Mouse (Mus musculus) lung, embryonic 14.5 days (tissue): Measurements from ENCODE around the gene Kremen1. TPM values are rescaled to one million over a fixed set of nuclear protein-coding genes. Genes with fewer than 3 reads are reported as not detected.

ENCODE experiments used
- ATAC-seq: fragments of 200-750 bp; cut with Nextera tagmentation; 2 replicates; pipeline ENCODE4 v1.8.0; 2017; ENCODE audit warnings: mild to moderate bottlenecking, moderate TSS enrichment, moderate library complexity; ENCODE audit not compliant: insufficient read depth
- DNase-seq: peaks from one replicate; pipeline ENCODE4 v3.0.0-alpha.2; 2015
- H3K27ac ChIP-seq: fragments of 300-500 bp; sonication (generic); 2 replicates; pipeline ENCODE4 v1.5.1; 2014; ENCODE audit warnings: low read depth, mild to moderate bottlenecking, moderate library complexity
- H3K27me3 ChIP-seq: fragments of 300-500 bp; sonication (generic); 2 replicates; pipeline ENCODE4 v1.6.1; 2014; ENCODE audit warnings: low read length, control low read depth; ENCODE audit not compliant: insufficient read depth
- H3K36me3 ChIP-seq: fragments of 300-500 bp; sonication (generic); 2 replicates; pipeline ENCODE4 v1.6.1; 2014; ENCODE audit warnings: control low read depth; ENCODE audit not compliant: insufficient read depth
- H3K4me1 ChIP-seq: fragments of 300-500 bp; sonication (generic); 2 replicates; pipeline ENCODE4 v1.6.1; 2014; ENCODE audit warnings: antibody characterized with exemption, control low read depth; ENCODE audit not compliant: insufficient read depth
- H3K4me2 ChIP-seq: fragments of 300-500 bp; sonication (generic); 2 replicates; pipeline ENCODE4 v1.6.1; 2014; ENCODE audit warnings: mild to moderate bottlenecking
- H3K4me3 ChIP-seq: fragments of 300-500 bp; sonication (generic); 2 replicates; pipeline ENCODE4 v1.5.1; 2014; ENCODE audit warnings: low read depth, low read length
- H3K9ac ChIP-seq: fragments of 300-500 bp; sonication (generic); 2 replicates; pipeline ENCODE4 v1.6.1; 2014
- H3K9me3 ChIP-seq: fragments of 300-500 bp; sonication (generic); 2 replicates; pipeline ENCODE4 v1.6.1; 2016; ENCODE audit warnings: low read depth, low read length, control low read depth
- CTCF ChIP-seq: IDR thresholded peaks from 2 replicates; pipeline ENCODE4 v1.5.1; 2016; ENCODE audit warnings: antibody characterized with exemption, low read depth
- WGBS: fragments of 180-500 bp; shearing (Covaris S2); extraction: QIAGEN DNeasy Blood & Tissue Kit; methylation state at CpG from one replicate; pipeline ENCODE4 v1.1.7; 2014; 5-methylcytosine and 5-hydroxymethylcytosine counted together
- polyA plus RNA-seq: library from polyadenylated mRNA; unstranded; fragments of >200 nt; fragmentation: Nextera tagmentation; extraction: Ambion mirVana; gene quantifications from 2 replicates; pipeline ENCODE4 v1.2.1, GENCODE M21; 2014

The Kremen1 gene
- polyA plus RNA-seq, 1 experiment from 2014 or later: 14.5 TPM

- Histone ChIP-seq H3K4me2 (no peak overlapping the region), H3K4me3 (no peak overlapping the region), H3K4me1 (no peaks in the 10 kb centered on the region), H3K36me3 (peaks cover 19% of the 10 kb centered on the region), H3K27me3 (no peaks in the 10 kb centered on the region), H3K9me3 (no peaks in the 10 kb centered on the region), H3K27ac (no peak overlapping the region), H3K9ac (no peak overlapping the region)
- DNase-seq (no peak), ATAC-seq (no peak)
- WGBS: 61% methylated on average over 5 of the region's 5 CpGs
- TF ChIP-seq CTCF: no peak
Observed at GRCm38 (mm10) chr11:5277307-5277971, 16.1 kb upstream of the Kremen1 start.

DNA sequence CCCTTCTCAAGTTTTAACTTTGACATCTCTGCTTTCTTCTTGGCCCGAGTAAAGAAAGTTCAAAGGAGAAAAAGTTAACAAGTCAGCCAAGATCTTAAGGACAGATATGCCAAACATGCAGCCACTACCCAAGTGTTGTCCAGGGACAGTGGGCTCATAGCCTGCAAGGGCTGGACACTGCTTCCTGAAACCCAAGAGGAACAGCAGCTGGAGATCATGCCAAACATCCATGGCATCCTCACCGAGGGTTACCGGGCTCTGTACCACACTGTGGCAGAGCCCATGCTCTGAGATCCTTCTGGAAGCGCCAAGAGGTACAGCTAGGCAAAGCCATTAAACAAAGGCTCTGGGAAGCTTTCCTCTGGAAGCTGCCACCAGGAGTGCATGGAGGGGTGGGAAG lies 13.9 kb upstream of the Kremen1 start:
- no peak for TF ChIP-seq CTCF
- H3K4me2 ChIP-seq: no peak overlapping the region
- H3K4me3 ChIP-seq: no peak overlapping the region
- WGBS: 73% methylated on average over 4 of the region's 4 CpGs
- no peaks in the 10 kb centered on the region for H3K9me3 ChIP-seq
- H3K9ac ChIP-seq: no peak overlapping the region
- H3K27me3 ChIP-seq: no peaks in the 10 kb centered on the region
- no peak for ATAC-seq
- no peaks in the 10 kb centered on the region for H3K4me1 ChIP-seq
- no peak for DNase-seq
- no peaks in the 10 kb centered on the region; the same call in 1 of the 2 replicates for H3K36me3 ChIP-seq
- H3K27ac ChIP-seq: no peak overlapping the region

GRCm38 (mm10) chr11:5272536-5273234 lies 11.3 kb upstream of the Kremen1 start:
- H3K4me1 ChIP-seq: no peaks in the 10 kb centered on the region
- ATAC-seq (no peak), DNase-seq (no peak)
- H3K9ac ChIP-seq: no peak overlapping the region
- H3K9me3 ChIP-seq: no peaks in the 10 kb centered on the region
- H3K4me2 ChIP-seq: no peak overlapping the region
- WGBS: 70% methylated on average over 9 of the region's 9 CpGs
- H3K4me3 ChIP-seq: no peak overlapping the region
- TF ChIP-seq CTCF: no peak
- no peaks in the 10 kb centered on the region for H3K36me3 ChIP-seq
- H3K27me3 ChIP-seq: no peaks in the 10 kb centered on the region
- H3K27ac ChIP-seq: no peak overlapping the region

DNA sequence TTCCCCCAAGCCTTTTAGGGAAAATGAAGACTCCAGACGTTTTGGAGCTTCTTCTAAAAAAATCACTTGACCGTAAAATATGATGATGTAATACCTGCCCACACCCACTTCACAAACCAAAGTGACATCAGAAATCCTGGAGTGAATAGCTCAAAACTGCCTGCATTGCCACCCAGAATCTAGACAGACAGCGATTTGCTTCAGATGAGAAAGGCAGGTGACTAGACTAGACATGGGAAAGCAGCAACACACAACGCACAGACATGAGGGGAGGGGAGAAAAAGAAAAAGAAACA lies 10.7 kb upstream of the Kremen1 start:
- H3K9ac ChIP-seq: no peak overlapping the region
- no peaks in the 10 kb centered on the region for H3K9me3 ChIP-seq
- DNase-seq (no peak), ATAC-seq (no peak)
- H3K4me3 ChIP-seq: no peak overlapping the region
- no peaks in the 10 kb centered on the region for H3K27me3 ChIP-seq
- WGBS: 64% methylated on average over 4 of the region's 4 CpGs
- H3K36me3 ChIP-seq: no peaks in the 10 kb centered on the region
- no peak overlapping the region for H3K4me2 ChIP-seq
- no peak overlapping the region; the same call in 1 of the 2 replicates for H3K27ac ChIP-seq
- no peaks in the 10 kb centered on the region for H3K4me1 ChIP-seq
- no peak for TF ChIP-seq CTCF

GRCm38 (mm10) chr11:5271274-5272065 lies 10.1 kb upstream of the Kremen1 start:
- no peak overlapping the region; the same call in 1 of the 2 replicates for H3K27ac ChIP-seq
- no peak overlapping the region for H3K4me2 ChIP-seq
- no peak for DNase-seq
- TF ChIP-seq CTCF: no peak
- no peaks in the 10 kb centered on the region for H3K36me3 ChIP-seq
- no peaks in the 10 kb centered on the region for H3K27me3 ChIP-seq
- WGBS: 54% methylated on average over 9 of the region's 9 CpGs
- H3K9me3 ChIP-seq: no peaks in the 10 kb centered on the region
- no peak overlapping the region for H3K4me3 ChIP-seq
- H3K4me1 ChIP-seq: no peaks in the 10 kb centered on the region
- no peak for ATAC-seq
- H3K9ac ChIP-seq: no peak overlapping the region

- H3K4me1 ChIP-seq: no peaks in the 10 kb centered on the region
- H3K4me3 ChIP-seq: no peak overlapping the region
- no peaks in the 10 kb centered on the region for H3K36me3 ChIP-seq
- no peak overlapping the region for H3K4me2 ChIP-seq
- H3K27me3 ChIP-seq: no peaks in the 10 kb centered on the region
- H3K9ac ChIP-seq: no peak overlapping the region
- ATAC-seq (no peak), DNase-seq (no peak)
- H3K9me3 ChIP-seq: no peaks in the 10 kb centered on the region
- no peak for TF ChIP-seq CTCF
- no peak overlapping the region for H3K27ac ChIP-seq
- 85% methylated on average over 8 of the region's 8 CpGs for WGBS
Observed at GRCm38 (mm10) chr11:5269846-5270461, 8.6 kb upstream of the Kremen1 start.

DNA sequence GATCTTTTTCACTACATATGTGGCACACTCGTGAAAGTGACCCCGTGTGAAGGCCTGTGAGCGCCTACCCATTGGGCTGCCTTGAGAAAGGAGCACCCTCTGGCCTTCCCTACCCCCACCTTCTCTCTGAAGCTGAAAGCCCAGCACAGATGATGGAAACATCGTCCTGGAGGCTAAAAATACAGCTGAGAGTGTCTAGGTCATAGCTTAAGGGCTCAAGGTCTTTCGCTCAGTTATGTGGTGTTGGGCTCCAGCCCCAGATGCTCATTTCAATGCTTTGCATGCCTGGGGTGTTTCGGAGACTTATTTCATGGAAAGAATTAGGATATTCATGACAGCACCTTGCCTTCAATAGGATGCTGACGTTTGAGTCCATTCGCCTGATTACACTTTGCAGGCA lies 4.4 kb upstream of the Kremen1 start:
- no peaks in the 10 kb centered on the region for H3K27me3 ChIP-seq
- H3K9me3 ChIP-seq: no peaks in the 10 kb centered on the region
- no peak overlapping the region for H3K9ac ChIP-seq
- no peak overlapping the region for H3K4me3 ChIP-seq
- H3K27ac ChIP-seq: no peak overlapping the region; the same call in 1 of the 2 replicates
- H3K4me2 ChIP-seq: no peak overlapping the region
- ATAC-seq: no peak
- H3K36me3 ChIP-seq: no peaks in the 10 kb centered on the region
- TF ChIP-seq CTCF: no peak
- no peak for DNase-seq
- H3K4me1 ChIP-seq: no peaks in the 10 kb centered on the region
- WGBS: 75% methylated on average over 8 of the region's 8 CpGs
